Mouse (Mus musculus): Measurements from ENCODE around the gene Asb15.

Gene Asb15

DNA sequence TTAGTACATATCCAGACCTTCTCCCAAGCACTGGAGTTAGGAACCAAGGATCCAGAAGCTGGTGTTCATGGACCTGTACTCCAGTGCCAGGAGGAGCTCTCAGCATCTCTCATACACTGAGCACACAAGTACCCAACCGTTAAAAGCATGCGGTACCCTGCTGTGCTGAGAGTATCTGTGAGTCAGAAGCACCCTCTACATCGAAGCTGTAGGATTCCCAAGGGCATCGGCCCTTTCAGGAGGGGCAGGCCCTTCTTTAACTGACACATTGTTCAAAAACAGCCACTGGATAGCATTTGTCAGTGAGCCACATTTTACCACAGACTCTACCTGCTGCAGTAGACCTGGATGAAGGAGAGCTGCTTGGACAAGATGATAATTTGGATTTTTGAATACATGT is 80.2 kb downstream of the Asb15 start:
- no peak for DNase-seq (ENCODE audit: low read depth)

DNA sequence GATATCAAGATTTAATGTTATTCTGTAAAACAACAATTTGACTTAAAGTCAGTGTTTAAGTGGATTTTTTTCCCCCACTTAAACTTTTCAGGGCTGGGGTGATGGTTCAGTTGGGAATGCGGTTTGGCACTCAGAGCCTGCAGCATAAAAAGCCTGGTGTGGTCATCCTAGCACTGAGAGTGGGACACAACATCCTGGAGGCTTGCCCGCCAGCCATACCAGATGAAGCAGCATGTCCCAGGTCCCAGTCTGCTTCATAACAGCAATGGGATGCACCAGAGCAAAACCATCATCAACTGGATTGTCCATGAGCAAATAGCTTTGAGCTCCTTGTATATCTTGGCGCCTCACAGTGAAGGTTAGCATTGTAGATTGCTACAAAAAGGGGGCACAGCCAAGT is 80.7 kb downstream of the Asb15 start:
- no peak for DNase-seq (ENCODE audit: low read depth)

DNA sequence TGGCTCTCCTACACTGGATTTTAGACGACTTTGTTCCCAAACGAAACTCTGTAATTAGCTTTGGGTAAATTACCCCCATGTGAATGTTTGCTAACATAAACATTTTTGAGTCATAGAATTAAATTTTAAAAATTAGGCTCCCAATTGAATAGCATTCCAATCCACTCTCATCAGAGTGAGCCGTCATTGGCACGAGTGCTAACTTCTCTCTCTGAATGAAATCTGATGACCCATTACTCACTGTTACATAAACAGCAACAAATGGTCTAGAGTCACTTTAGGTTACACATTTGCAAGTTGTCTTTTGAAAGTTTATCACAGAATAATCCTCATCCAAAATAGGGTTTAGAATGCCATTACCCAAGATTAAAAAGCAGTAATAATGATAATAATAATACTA is 81.6 kb downstream of the Asb15 start:
- DNase-seq (ENCODE audit: low read depth) = no peak

DNA sequence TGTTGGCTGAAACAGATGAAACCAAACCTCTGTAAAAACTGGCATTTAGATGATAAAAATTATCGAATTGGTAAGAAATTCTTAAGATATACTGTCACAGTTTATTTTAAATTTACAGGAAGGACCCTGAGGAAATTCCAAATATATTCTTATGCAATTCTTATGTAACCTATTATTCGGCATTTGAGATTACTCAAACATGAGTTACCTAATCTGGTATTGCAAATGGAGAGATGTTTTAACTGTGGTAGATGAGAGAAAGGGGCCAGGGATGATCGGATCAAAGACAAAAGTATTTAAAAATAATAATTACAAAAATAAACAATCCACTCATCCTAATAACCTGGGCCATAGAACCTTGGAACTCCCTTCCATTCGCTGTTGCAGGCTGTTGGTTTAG is 82.4 kb downstream of the Asb15 start:
- no peak for DNase-seq (ENCODE audit: low read depth)

DNA sequence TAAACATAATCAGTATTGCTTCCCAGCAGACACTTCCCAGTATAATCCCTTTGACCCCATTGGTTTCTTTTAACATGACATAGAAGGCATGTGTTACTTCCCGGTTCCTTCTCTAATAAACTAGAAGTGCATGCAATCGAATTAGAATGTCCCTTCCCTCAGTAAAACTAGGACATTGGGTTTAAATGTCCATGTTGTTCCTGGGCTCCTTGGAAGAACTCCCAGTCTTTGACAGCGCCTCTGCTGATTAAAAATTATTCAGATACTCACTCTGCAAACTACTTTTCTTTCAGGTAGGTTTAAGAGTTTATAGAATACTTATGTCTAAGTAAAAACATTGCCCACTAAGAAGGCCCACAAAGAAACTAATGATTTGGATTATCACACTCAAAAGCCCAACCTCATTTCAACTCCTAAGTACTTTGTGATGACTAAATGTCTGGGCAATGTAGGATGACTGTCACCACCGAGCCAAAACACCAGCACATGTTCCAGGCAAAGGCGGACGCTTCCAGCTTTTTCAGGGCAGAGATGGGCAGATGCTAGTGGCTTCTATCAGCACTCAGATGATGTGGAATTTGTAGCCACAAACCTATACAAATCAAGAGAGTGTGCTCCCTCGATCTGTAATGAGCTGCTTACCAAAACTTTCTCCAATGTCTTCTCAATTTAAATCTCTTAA is 84.3 kb downstream of the Asb15 start:
- no peak for DNase-seq (ENCODE audit: low read depth)

DNA sequence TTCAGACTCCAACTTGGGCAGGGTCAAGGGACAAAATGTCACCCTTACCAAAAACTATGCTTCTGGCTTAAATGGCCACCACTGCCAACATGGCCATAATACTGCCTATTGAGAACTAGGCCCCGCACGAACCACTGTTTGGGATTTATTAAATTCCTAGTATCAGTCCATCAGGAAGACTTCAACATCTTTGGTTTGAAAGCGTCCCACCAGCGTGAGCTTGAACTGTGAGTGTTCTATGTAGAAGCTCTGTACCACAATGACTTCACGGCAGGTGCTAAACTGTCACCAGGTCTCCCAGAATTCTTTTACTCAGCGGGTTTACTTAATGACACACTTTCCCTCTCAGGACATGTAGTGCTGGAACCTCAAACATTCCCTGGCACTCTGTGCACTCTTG is 85.4 kb downstream of the Asb15 start:
- no peak for DNase-seq (ENCODE audit: low read depth)

DNA sequence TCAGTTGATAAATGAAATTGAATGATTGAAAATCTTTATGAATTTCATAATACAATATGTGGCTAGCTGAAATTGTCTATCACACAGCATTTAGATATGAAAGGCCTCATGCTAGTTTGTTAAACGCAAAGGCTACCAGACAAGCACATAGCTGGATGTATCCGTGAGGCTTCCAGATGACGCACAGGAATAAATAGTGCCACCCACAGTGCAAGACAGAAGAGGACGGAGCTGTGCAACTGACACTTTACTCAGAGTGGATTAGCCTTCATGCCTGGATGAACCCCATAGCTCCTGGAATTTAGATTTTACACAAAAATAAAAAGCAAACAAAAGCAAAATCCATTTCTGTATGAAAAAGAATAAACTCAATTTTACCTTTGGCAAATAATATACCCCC is 86.0 kb downstream of the Asb15 start:
- no peak for DNase-seq (ENCODE audit: low read depth)

DNA sequence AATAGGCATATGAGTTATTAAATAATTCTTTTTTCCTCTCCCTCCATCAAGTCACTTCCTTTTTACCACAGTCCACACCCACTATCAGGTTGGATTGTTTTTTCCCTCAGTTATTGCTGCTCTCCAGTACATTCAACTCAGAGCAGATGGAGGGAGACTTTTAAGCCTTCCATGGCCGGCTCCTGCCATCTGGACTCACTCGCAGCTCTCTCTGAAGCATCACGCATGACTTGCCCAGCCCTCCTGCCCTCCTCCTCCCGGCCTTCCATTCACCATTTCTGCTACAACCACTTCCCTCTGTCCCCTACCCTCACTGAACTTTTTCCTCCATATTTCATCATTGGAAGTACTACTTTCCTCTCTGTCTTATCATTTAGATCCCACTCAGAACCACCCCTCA is 88.8 kb downstream of the Asb15 start:
- DNase-seq (ENCODE audit: low read depth) = no peak

DNA sequence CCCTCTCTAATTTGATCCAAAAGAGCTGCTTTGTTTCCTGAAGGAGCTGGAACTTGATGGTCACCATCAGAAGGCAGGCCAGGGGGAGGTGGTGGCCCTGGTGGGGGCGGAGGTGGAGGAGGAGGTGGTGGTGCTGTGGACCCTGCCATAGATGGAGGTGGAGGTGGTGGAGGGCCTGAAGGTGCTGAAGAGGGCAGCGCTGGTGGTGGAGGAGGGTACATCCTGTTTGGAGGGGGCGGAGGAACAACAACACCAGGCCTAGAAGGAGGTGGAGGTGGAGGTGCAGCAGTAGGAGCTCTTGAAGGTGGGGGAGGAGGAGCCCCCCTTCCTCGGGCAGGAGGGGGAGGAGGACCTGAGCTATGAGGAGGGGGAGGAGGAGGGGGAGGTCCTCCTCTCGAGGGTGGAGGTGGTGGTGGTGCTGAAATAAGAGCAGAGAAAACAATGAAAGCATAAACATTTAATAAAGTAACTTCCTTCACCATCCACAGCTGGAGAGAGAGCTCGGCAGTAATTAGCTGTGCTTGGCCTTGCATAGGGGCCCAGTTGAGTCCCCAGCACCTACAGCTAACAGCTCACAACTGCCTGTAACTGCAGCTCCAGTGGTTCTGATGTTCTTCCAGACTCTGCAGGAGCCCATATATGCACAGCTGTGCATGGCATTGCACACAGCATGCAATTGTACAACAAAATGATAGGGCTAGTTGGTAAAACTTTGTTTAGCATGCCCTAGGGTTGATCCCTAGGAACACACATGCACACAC is 91.5 kb downstream of the Asb15 start:
- DNase-seq (ENCODE audit: low read depth) = no peak

DNA sequence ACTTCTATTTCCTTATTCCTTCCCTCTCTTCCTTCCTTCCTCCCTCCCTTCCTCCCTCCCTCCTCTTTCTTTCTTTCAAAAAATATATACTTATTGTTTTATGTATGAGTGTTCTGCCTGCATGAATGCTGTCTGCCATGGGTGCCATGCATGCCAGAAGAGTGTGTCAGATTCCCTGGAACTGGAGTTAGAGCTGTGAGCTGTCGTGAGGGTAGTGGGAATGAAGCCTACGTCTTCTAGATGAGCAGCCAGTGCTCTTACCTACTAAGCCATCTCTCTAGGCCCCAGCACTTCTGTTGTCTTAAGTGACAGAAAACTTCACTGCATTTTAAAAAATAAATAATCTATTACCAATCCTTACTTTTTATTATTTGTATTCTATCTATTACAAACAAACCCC is 93.0 kb downstream of the Asb15 start:
- DNase-seq (ENCODE audit: low read depth) = no peak

DNA sequence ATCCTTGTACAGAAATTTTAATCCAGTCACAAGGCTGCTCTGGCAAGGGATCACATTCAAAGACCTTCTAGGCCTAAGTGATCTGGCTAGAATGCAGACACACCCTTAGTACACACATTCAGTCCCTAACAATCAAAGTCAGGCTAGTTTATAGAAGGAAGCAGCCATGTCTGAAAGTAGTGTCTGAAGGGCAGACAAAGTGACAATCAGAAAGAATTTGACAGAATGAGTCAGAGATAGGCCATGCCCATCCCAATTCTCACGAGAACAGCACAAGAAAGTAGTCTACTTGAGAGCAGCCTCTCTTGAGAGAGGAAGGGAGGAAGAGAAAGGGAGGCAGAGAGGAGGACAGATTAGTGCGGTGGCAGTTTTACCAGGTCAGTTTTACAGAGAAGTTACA is 94.2 kb downstream of the Asb15 start:
- no peak for DNase-seq (ENCODE audit: low read depth)
